Mouse (Mus musculus) heart, embryonic 12.5 days (tissue): Measurements from ENCODE around the gene Ascc2. TPM values are rescaled to one million over a fixed set of nuclear protein-coding genes. Genes with fewer than 3 reads are reported as not detected.

ENCODE experiments used
- ATAC-seq: fragments of 200-750 bp; cut with Nextera tagmentation; 2 replicates; pipeline ENCODE4 v1.8.0; 2017; ENCODE audit warnings: moderate TSS enrichment, moderate library complexity; ENCODE audit not compliant: insufficient number of reproducible peaks, low FRiP score
- H3K27ac ChIP-seq: fragments of 300-500 bp; sonication (generic); 2 replicates; pipeline ENCODE4 v1.5.1; 2016; ENCODE audit warnings: mild to moderate bottlenecking, moderate library complexity; ENCODE audit not compliant: poor library complexity, severe bottlenecking
- H3K27me3 ChIP-seq: fragments of 300-500 bp; sonication (generic); replicated peaks from 2 replicates; pipeline ENCODE4 v1.6.1; 2016; ENCODE audit warnings: mild to moderate bottlenecking, moderate library complexity
- H3K36me3 ChIP-seq: fragments of 300-500 bp; sonication (generic); 2 replicates; pipeline ENCODE4 v1.6.1; 2016; ENCODE audit warnings: mild to moderate bottlenecking, moderate library complexity
- H3K4me1 ChIP-seq: fragments of 300-500 bp; sonication (generic); replicated peaks from 2 replicates; pipeline ENCODE4 v1.6.1; 2016; ENCODE audit warnings: mild to moderate bottlenecking
- H3K4me2 ChIP-seq: fragments of 300-500 bp; sonication (generic); 2 replicates; pipeline ENCODE4 v1.6.1; 2016; ENCODE audit warnings: mild to moderate bottlenecking, moderate library complexity
- H3K4me3 ChIP-seq: fragments of 300-500 bp; sonication (generic); 2 replicates; pipeline ENCODE4 v1.5.1; 2016; ENCODE audit warnings: mild to moderate bottlenecking
- H3K9ac ChIP-seq: fragments of 300-500 bp; sonication (generic); 2 replicates; pipeline ENCODE4 v1.6.1; 2016; ENCODE audit warnings: mild to moderate bottlenecking, moderate library complexity
- H3K9me3 ChIP-seq: fragments of 300-500 bp; sonication (generic); replicated peaks from 2 replicates; pipeline ENCODE4 v1.6.1; 2016; ENCODE audit warnings: mild to moderate bottlenecking, moderate library complexity
- WGBS: fragments of 180-500 bp; shearing (Covaris S2); methylation state at CpG from one replicate; pipeline ENCODE4 v1.1.7; 2016; 5-methylcytosine and 5-hydroxymethylcytosine counted together
- polyA plus RNA-seq: library from polyadenylated mRNA; unstranded; fragments of >200 nt; fragmentation: Nextera tagmentation; extraction: Ambion mirVana; gene quantifications from 2 replicates; pipeline ENCODE4 v1.2.1, GENCODE M21; 2016

Ascc2 gene
- polyA plus RNA-seq, 1 experiment from 2014 or later = 28.0 TPM

GRCm38 (mm10) chr11:4605414-4605813, 32.1 kb upstream of the Ascc2 start:
- H3K4me1 ChIP-seq = peaks cover 43% of the 10 kb centered on the region

GRCm38 (mm10) chr11:4606541-4606940, 31.0 kb upstream of the Ascc2 start:
- H3K4me2 ChIP-seq = no peak overlapping the region
- H3K9ac ChIP-seq = no peak overlapping the region
- 63% methylated on average over 1 of the region's 1 CpGs for WGBS
- no peaks in the 10 kb centered on the region for H3K9me3 ChIP-seq
- no peaks in the 10 kb centered on the region for H3K36me3 ChIP-seq
- no peak for ATAC-seq
- H3K27me3 ChIP-seq = no peaks in the 10 kb centered on the region
- H3K4me3 ChIP-seq = no peak overlapping the region
- peak overlapping the region; percentile 49 for H3K27ac ChIP-seq
- peaks cover 47% of the 10 kb centered on the region for H3K4me1 ChIP-seq

More at GRCm38 (mm10) chr11:4605414-4605813, 32.1 kb upstream of the Ascc2 start:
- Histone ChIP-seq H3K9me3 (no peaks in the 10 kb centered on the region), H3K9ac (no peak overlapping the region), H3K4me3 (no peak overlapping the region), H3K27ac (no peak overlapping the region), H3K27me3 (no peaks in the 10 kb centered on the region), H3K4me2 (no peak overlapping the region), H3K36me3 (no peaks in the 10 kb centered on the region)
- ATAC-seq = no peak
- 51% methylated on average over 7 of the region's 7 CpGs for WGBS

GRCm38 (mm10) chr11:4611904-4612303, 25.6 kb upstream of the Ascc2 start:
- H3K27me3 ChIP-seq = no peaks in the 10 kb centered on the region
- H3K27ac ChIP-seq = peak overlapping the region; percentile 65
- H3K4me3 ChIP-seq = no peak overlapping the region
- H3K36me3 ChIP-seq = no peaks in the 10 kb centered on the region
- no peak overlapping the region for H3K9ac ChIP-seq
- 72% methylated on average over 2 of the region's 2 CpGs for WGBS
- H3K4me2 ChIP-seq = no peak overlapping the region
- no peaks in the 10 kb centered on the region for H3K9me3 ChIP-seq
- peaks cover 19% of the 10 kb centered on the region for H3K4me1 ChIP-seq
- no peak for ATAC-seq

- Histone ChIP-seq H3K27ac (no peak within 1 kb of the TSS), H3K4me3 (no peak within 1 kb of the TSS), H3K9ac (no peak within 1 kb of the TSS; the same call in 1 of the 2 replicates), H3K9me3 (no peaks in the 10 kb centered on the region), H3K4me1 (peaks cover 13% of the 10 kb centered on the region), H3K36me3 (no peaks in the 10 kb centered on the region), H3K27me3 (no peaks in the 10 kb centered on the region), H3K4me2 (peak within 1 kb of the TSS; percentile 52)
- WGBS = 34% methylated on average over 16 of the region's 16 CpGs
- no peak for ATAC-seq
Measured at GRCm38 (mm10) chr11:4620017-4620485, 17.5 kb upstream of the Ascc2 start, which contains the start of gene Gm11032. Gene Gm11032 (plus strand): TSS chr11:4620067.

- H3K27me3 ChIP-seq = no peaks in the 10 kb centered on the region
- no peak for ATAC-seq
- peak overlapping the region; percentile 52 for H3K4me2 ChIP-seq
- no peak overlapping the region for H3K4me3 ChIP-seq
- WGBS = 33% methylated on average over 13 of the region's 13 CpGs
- no peak overlapping the region; the same call in 1 of the 2 replicates for H3K9ac ChIP-seq
- H3K9me3 ChIP-seq = no peaks in the 10 kb centered on the region
- H3K27ac ChIP-seq = no peak overlapping the region
- H3K4me1 ChIP-seq = peaks cover 13% of the 10 kb centered on the region
- no peaks in the 10 kb centered on the region for H3K36me3 ChIP-seq
Measured at GRCm38 (mm10) chr11:4620501-4621108, 16.9 kb upstream of the Ascc2 start.

GRCm38 (mm10) chr11:4621866-4622265, 15.7 kb upstream of the Ascc2 start:
- ATAC-seq = no peak
- no peak overlapping the region for H3K4me2 ChIP-seq
- 72% methylated on average over 4 of the region's 4 CpGs for WGBS

GRCm38 (mm10) chr11:4622442-4622986, 15.0 kb upstream of the Ascc2 start:
- H3K4me2 ChIP-seq = no peak overlapping the region
- 73% methylated on average over 7 of the region's 7 CpGs for WGBS
- ATAC-seq = no peak

More at GRCm38 (mm10) chr11:4621866-4622265, 15.7 kb upstream of the Ascc2 start:
- Histone ChIP-seq H3K27ac (no peak overlapping the region), H3K36me3 (no peaks in the 10 kb centered on the region), H3K27me3 (no peaks in the 10 kb centered on the region), H3K4me3 (no peak overlapping the region), H3K9ac (no peak overlapping the region), H3K4me1 (peaks cover 13% of the 10 kb centered on the region), H3K9me3 (no peaks in the 10 kb centered on the region)

GRCm38 (mm10) chr11:4622997-4623396, 14.6 kb upstream of the Ascc2 start:
- H3K4me3 ChIP-seq = no peak overlapping the region
- H3K27me3 ChIP-seq = no peaks in the 10 kb centered on the region
- no peak overlapping the region for H3K4me2 ChIP-seq
- no peaks in the 10 kb centered on the region for H3K9me3 ChIP-seq
- peaks cover 13% of the 10 kb centered on the region for H3K4me1 ChIP-seq
- ATAC-seq = no peak
- H3K27ac ChIP-seq = no peak overlapping the region
- WGBS = 60% methylated on average over 5 of the region's 5 CpGs
- H3K9ac ChIP-seq = no peak overlapping the region
- H3K36me3 ChIP-seq = no peaks in the 10 kb centered on the region

More at GRCm38 (mm10) chr11:4622442-4622986, 15.0 kb upstream of the Ascc2 start:
- no peak overlapping the region for H3K27ac ChIP-seq
- no peak overlapping the region for H3K9ac ChIP-seq
- no peaks in the 10 kb centered on the region for H3K9me3 ChIP-seq
- no peak overlapping the region for H3K4me3 ChIP-seq
- H3K36me3 ChIP-seq = no peaks in the 10 kb centered on the region
- H3K4me1 ChIP-seq = peaks cover 13% of the 10 kb centered on the region
- no peaks in the 10 kb centered on the region for H3K27me3 ChIP-seq

- Histone ChIP-seq H3K4me2 (no peak overlapping the region), H3K4me1 (peaks cover 23% of the 10 kb centered on the region), H3K27me3 (no peaks in the 10 kb centered on the region), H3K4me3 (no peak overlapping the region), H3K9me3 (no peaks in the 10 kb centered on the region), H3K9ac (no peak overlapping the region), H3K27ac (no peak overlapping the region), H3K36me3 (no peaks in the 10 kb centered on the region)
- ATAC-seq = no peak
- 72% methylated on average over 7 of the region's 7 CpGs for WGBS
Measured at GRCm38 (mm10) chr11:4625931-4626330, 11.6 kb upstream of the Ascc2 start.

- no peak for ATAC-seq
- H3K4me1 ChIP-seq = peaks cover 29% of the 10 kb centered on the region
- no peaks in the 10 kb centered on the region for H3K9me3 ChIP-seq
- H3K36me3 ChIP-seq = no peaks in the 10 kb centered on the region
- H3K9ac ChIP-seq = no peak overlapping the region
- no peak overlapping the region for H3K4me3 ChIP-seq
- no peaks in the 10 kb centered on the region for H3K27me3 ChIP-seq
- no peak overlapping the region for H3K27ac ChIP-seq
- 87% methylated on average over 7 of the region's 7 CpGs for WGBS
- H3K4me2 ChIP-seq = no peak overlapping the region
Measured at GRCm38 (mm10) chr11:4627636-4628035, 9.9 kb upstream of the Ascc2 start.

GRCm38 (mm10) chr11:4629861-4630280, 7.7 kb upstream of the Ascc2 start:
- 8% methylated on average over 8 of the region's 8 CpGs for WGBS
- peak overlapping the region; percentile 22 for H3K4me2 ChIP-seq
- H3K4me3 ChIP-seq = no peak overlapping the region
- H3K9ac ChIP-seq = no peak overlapping the region
- no peaks in the 10 kb centered on the region for H3K27me3 ChIP-seq
- peaks cover 29% of the 10 kb centered on the region for H3K4me1 ChIP-seq
- no peaks in the 10 kb centered on the region for H3K36me3 ChIP-seq
- peak overlapping the region; percentile 83 for H3K27ac ChIP-seq
- no peak for ATAC-seq
- no peaks in the 10 kb centered on the region for H3K9me3 ChIP-seq
